Mouse (Mus musculus): Measurements from ENCODE around the gene Olfr1257. TPM values are rescaled to one million over a fixed set of nuclear protein-coding genes. Genes with fewer than 3 reads are reported as not detected.
"Not testable (repeated sequence)": the region's sequence is repeated elsewhere in the genome, so short reads cannot be mapped to it uniquely, and the experiment has no call there.

The Olfr1257 gene
- polyA plus RNA-seq (2012; rRNA removed), result not detected in 2 replicates

GRCm38 (mm10) chr2:89878137-89878536 lies at the start of gene Olfr1257:
TSS of gene Olfr1257 (plus strand) at chr2:89878437.
- TF ChIP-seq CTCF (IDR thresholded peaks at IDR 0.05; ENCODE audit: borderline replicate concordance, insufficient read depth, low read depth, low read length) (no peak), POLR2A (IDR thresholded peaks at IDR 0.05; ENCODE audit: borderline replicate concordance, insufficient read depth, low read length) (no peak)
- Histone ChIP-seq H3K27me3 (ENCODE audit: control insufficient read depth, insufficient read depth, low read length) (no peaks in the 10 kb centered on the region), H3K27ac (ENCODE audit: insufficient read depth, low read length) (no peak within 1 kb of the TSS), H3K4me1 (ENCODE audit: control insufficient read depth, insufficient read depth, low read length) (no peaks in the 10 kb centered on the region), H3K4me3 (replicated peaks; ENCODE audit: insufficient read depth, low read depth, low read length) (no peak within 1 kb of the TSS)
- no peak for DNase-seq
- WGBS, result 93% methylated on average over 1 of the region's 1 CpGs

GRCm38 (mm10) chr2:89841455-89841854 lies 36.8 kb upstream of the Olfr1257 start, which contains the start of gene Olfr1256:
TSS of gene Olfr1256 (minus strand) at chr2:89841555.
- TF ChIP-seq CTCF (IDR thresholded peaks at IDR 0.05; ENCODE audit: borderline replicate concordance, insufficient read depth, low read depth, low read length), result no peak
- TF ChIP-seq POLR2A (IDR thresholded peaks at IDR 0.05; ENCODE audit: borderline replicate concordance, insufficient read depth, low read length), result no peak
- Histone ChIP-seq H3K27me3 (ENCODE audit: control insufficient read depth, insufficient read depth, low read length) (no peaks in the 10 kb centered on the region), H3K4me3 (replicated peaks; ENCODE audit: insufficient read depth, low read depth, low read length) (no peak within 1 kb of the TSS), H3K4me1 (ENCODE audit: control insufficient read depth, insufficient read depth, low read length) (no peaks in the 10 kb centered on the region), H3K27ac (ENCODE audit: insufficient read depth, low read length) (no peak within 1 kb of the TSS)
- DNase-seq, result no peak
- WGBS, result 59% methylated on average over 2 of the region's 2 CpGs

GRCm38 (mm10) chr2:89848105-89848504 lies 30.1 kb upstream of the Olfr1257 start, which contains the start of gene Olfr48:
TSS of gene Olfr48 (minus strand) at chr2:89848205.
- no peak for TF ChIP-seq CTCF (IDR thresholded peaks at IDR 0.05; ENCODE audit: borderline replicate concordance, insufficient read depth, low read depth, low read length)
- TF ChIP-seq POLR2A (IDR thresholded peaks at IDR 0.05; ENCODE audit: borderline replicate concordance, insufficient read depth, low read length), result no peak
- DNase-seq, result no peak
- Histone ChIP-seq H3K4me3 (replicated peaks; ENCODE audit: insufficient read depth, low read depth, low read length) (no peak within 1 kb of the TSS), H3K27me3 (ENCODE audit: control insufficient read depth, insufficient read depth, low read length) (no peaks in the 10 kb centered on the region), H3K27ac (ENCODE audit: insufficient read depth, low read length) (no peak within 1 kb of the TSS), H3K4me1 (ENCODE audit: control insufficient read depth, insufficient read depth, low read length) (no peaks in the 10 kb centered on the region)
- WGBS, result 88% methylated on average over 5 of the region's 5 CpGs

- no peak overlapping the region for H3K4me3 ChIP-seq (replicated peaks; ENCODE audit: insufficient read depth, low read depth, low read length)
- no peaks in the 10 kb centered on the region for H3K4me1 ChIP-seq (ENCODE audit: control insufficient read depth, insufficient read depth, low read length)
- no peak overlapping the region for H3K27ac ChIP-seq (ENCODE audit: insufficient read depth, low read length)
- no peaks in the 10 kb centered on the region for H3K27me3 ChIP-seq (ENCODE audit: control insufficient read depth, insufficient read depth, low read length)
- WGBS, result 86% methylated on average over 1 of the region's 1 CpGs
- DNase-seq, result no peak
- TF ChIP-seq CTCF (IDR thresholded peaks at IDR 0.05; ENCODE audit: borderline replicate concordance, insufficient read depth, low read depth, low read length) (no peak), POLR2A (IDR thresholded peaks at IDR 0.05; ENCODE audit: borderline replicate concordance, insufficient read depth, low read length) (no peak)
Measured at GRCm38 (mm10) chr2:89849230-89849629, 29.0 kb upstream of the Olfr1257 start.

GRCm38 (mm10) chr2:89912616-89913015 lies 34.4 kb downstream of the Olfr1257 start:
- WGBS, result 91% methylated on average over 9 of the region's 9 CpGs

GRCm38 (mm10) chr2:89927009-89927408 lies 48.8 kb downstream of the Olfr1257 start, which contains the start of gene Olfr1258:
TSS of gene Olfr1258 (plus strand) at chr2:89927309.
- H3K27ac ChIP-seq (ENCODE audit: insufficient read depth, low read length), result no peak within 1 kb of the TSS
- DNase-seq, result no peak
- TF ChIP-seq POLR2A (IDR thresholded peaks at IDR 0.05; ENCODE audit: borderline replicate concordance, insufficient read depth, low read length), result no peak
- TF ChIP-seq CTCF (IDR thresholded peaks at IDR 0.05; ENCODE audit: borderline replicate concordance, insufficient read depth, low read depth, low read length), result no peak
- no peak within 1 kb of the TSS for H3K4me3 ChIP-seq (replicated peaks; ENCODE audit: insufficient read depth, low read depth, low read length)
- no peaks in the 10 kb centered on the region for H3K27me3 ChIP-seq (ENCODE audit: control insufficient read depth, insufficient read depth, low read length)
- H3K4me1 ChIP-seq (ENCODE audit: control insufficient read depth, insufficient read depth, low read length), result no peaks in the 10 kb centered on the region

More at GRCm38 (mm10) chr2:89912616-89913015, 34.4 kb downstream of the Olfr1257 start:
- not testable (repeated sequence) for H3K4me3 ChIP-seq (replicated peaks; ENCODE audit: insufficient read depth, low read depth, low read length); H3K27ac ChIP-seq (ENCODE audit: insufficient read depth, low read length); DNase-seq; H3K4me1 ChIP-seq (ENCODE audit: control insufficient read depth, insufficient read depth, low read length); H3K27me3 ChIP-seq (ENCODE audit: control insufficient read depth, insufficient read depth, low read length)

Other genes starting within 250 kb of the Olfr1257 start
- not detected in 2 replicates for gene Olfr1249, start 243.5 kb upstream of the Olfr1257 start, polyA plus RNA-seq (2012; rRNA removed)
- gene Olfr1250, start 217.0 kb upstream of the Olfr1257 start, polyA plus RNA-seq (2012; rRNA removed), result not detected in 2 replicates
- not detected in 2 replicates for gene Olfr1251, start 206.5 kb upstream of the Olfr1257 start, polyA plus RNA-seq (2012; rRNA removed)
- gene Olfr1252, start 153.4 kb upstream of the Olfr1257 start, polyA plus RNA-seq (2012; rRNA removed), result not detected in 2 replicates
- gene Olfr1253, start 121.3 kb upstream of the Olfr1257 start, polyA plus RNA-seq (2012; rRNA removed), result not detected in 2 replicates
- not detected in 2 replicates for gene Olfr1254, start 84.8 kb upstream of the Olfr1257 start, polyA plus RNA-seq (2012; rRNA removed)
- gene Olfr1255, start 66.4 kb upstream of the Olfr1257 start, polyA plus RNA-seq (2012; rRNA removed), result not detected in 2 replicates
- gene Olfr1256, start 36.9 kb upstream of the Olfr1257 start, polyA plus RNA-seq (2012; rRNA removed), result not detected in 2 replicates
- gene Olfr48, start 30.2 kb upstream of the Olfr1257 start, polyA plus RNA-seq (2012; rRNA removed), result not detected in 2 replicates
- not detected in 2 replicates for gene Olfr1258, start 48.9 kb downstream of the Olfr1257 start, polyA plus RNA-seq (2012; rRNA removed)
- not detected in 2 replicates for gene Olfr1259, start 70.2 kb downstream of the Olfr1257 start, polyA plus RNA-seq (2012; rRNA removed)
- not detected in 2 replicates for gene Olfr1260, start 95.9 kb downstream of the Olfr1257 start, polyA plus RNA-seq (2012; rRNA removed)
- gene Olfr1261, start 112.8 kb downstream of the Olfr1257 start, polyA plus RNA-seq (2012; rRNA removed), result not detected in 2 replicates
- not detected in 2 replicates for gene Olfr1262, start 121.7 kb downstream of the Olfr1257 start, polyA plus RNA-seq (2012; rRNA removed)
- gene Olfr1263, start 133.7 kb downstream of the Olfr1257 start, polyA plus RNA-seq (2012; rRNA removed), result not detected in 2 replicates
- not detected in 2 replicates for gene Olfr1264, start 147.1 kb downstream of the Olfr1257 start, polyA plus RNA-seq (2012; rRNA removed)
- gene Olfr1265, start 156.9 kb downstream of the Olfr1257 start, polyA plus RNA-seq (2012; rRNA removed), result not detected in 2 replicates
- gene Olfr140, start 185.2 kb downstream of the Olfr1257 start, polyA plus RNA-seq (2012; rRNA removed), result not detected in 2 replicates
- gene Olfr1269, start 243.0 kb downstream of the Olfr1257 start, polyA plus RNA-seq (2012; rRNA removed), result not detected in 2 replicates

Measured in cerebellum, adult 2 months (tissue).